Mouse (Mus musculus) ES-Bruce4 (cell line): ENCODE data around the gene Gm44973. TPM values are rescaled to one million over a fixed set of nuclear protein-coding genes. Genes with fewer than 3 reads are reported as not detected.

Source experiments
- H3K27ac ChIP-seq: 2 replicates; pipeline ENCODE4 v1.5.1; 2012; ENCODE audit warnings: low read length, inconsistent platforms; ENCODE audit not compliant: insufficient read depth
- H3K27me3 ChIP-seq: 2 replicates; pipeline ENCODE4 v1.6.1; 2012; ENCODE audit warnings: mild to moderate bottlenecking, low read length, inconsistent platforms; ENCODE audit not compliant: control insufficient read depth, poor library complexity, insufficient read depth, severe bottlenecking
- H3K36me3 ChIP-seq: 2 replicates; pipeline ENCODE4 v1.6.1; 2012; ENCODE audit warnings: inconsistent platforms, mild to moderate bottlenecking, low read length, moderate library complexity; ENCODE audit not compliant: control insufficient read depth, poor library complexity, insufficient read depth, severe bottlenecking
- H3K4me1 ChIP-seq: one replicate; pipeline ENCODE4 v1.8.1; 2011; ENCODE audit warnings: low read length; ENCODE audit not compliant: control insufficient read depth, insufficient read depth
- H3K4me3 ChIP-seq: 2 replicates; pipeline ENCODE4 v1.5.1; 2011; ENCODE audit warnings: low read depth, mild to moderate bottlenecking, low read length
- H3K9ac ChIP-seq: 2 replicates; pipeline ENCODE4 v1.6.1; 2012; ENCODE audit warnings: low read depth, mild to moderate bottlenecking, inconsistent platforms; ENCODE audit not compliant: poor library complexity, severe bottlenecking
- H3K9me3 ChIP-seq: replicated peaks from 2 replicates; pipeline ENCODE4 v1.6.1; 2012; ENCODE audit warnings: mild to moderate bottlenecking, low read length, inconsistent platforms; ENCODE audit not compliant: control insufficient read depth, poor library complexity, insufficient read depth, severe bottlenecking
- CTCF ChIP-seq: IDR thresholded peaks from one replicate; pipeline ENCODE4 v1.8.1; 2011; ENCODE audit warnings: low read depth, low read length
- EP300 ChIP-seq: IDR thresholded peaks from 2 replicates; pipeline ENCODE4 v1.6.1; 2011; ENCODE audit warnings: low read depth, low read length; ENCODE audit not compliant: insufficient read depth
- POLR2A ChIP-seq: IDR thresholded peaks from one replicate; pipeline ENCODE4 v1.8.1; 2011; ENCODE audit warnings: low read length; ENCODE audit not compliant: insufficient read depth
- polyA plus RNA-seq: library from polyadenylated mRNA; stranded (reverse); fragments of >200 nt; gene quantifications from 2 replicates; pipeline ENCODE4 v1.2.4, GENCODE M21; 2011; ENCODE audit warnings: low read depth; ENCODE audit not compliant: missing spikeins, insufficient read depth, insufficient read length

Gene Gm44973
- polyA plus RNA-seq, 1 experiment: not detected

DNA sequence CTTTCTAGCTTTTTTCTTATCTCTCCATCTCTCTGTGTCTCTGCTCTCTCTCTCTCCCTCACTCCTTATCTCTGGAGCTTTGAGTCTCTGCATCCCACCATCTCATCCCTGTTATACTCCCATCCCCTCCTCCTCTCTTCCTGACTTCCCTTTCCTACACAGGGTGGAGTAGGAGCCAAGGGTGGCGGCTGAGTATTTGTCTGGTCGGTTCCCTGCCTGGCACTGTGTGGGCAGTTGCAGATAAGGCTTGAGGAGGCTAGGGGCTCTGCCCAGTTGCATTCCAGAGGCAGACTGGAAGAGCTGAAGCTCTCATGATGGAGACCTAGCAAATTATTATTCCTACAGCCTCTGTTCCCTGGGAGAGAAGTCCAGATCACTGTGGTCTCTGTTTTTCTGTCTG, 27.0 kb upstream of the Gm44973 start:
- Histone ChIP-seq H3K36me3 (no peaks in the 10 kb centered on the region), H3K4me3 (no peak overlapping the region), H3K27ac (no peak overlapping the region), H3K27me3 (no peaks in the 10 kb centered on the region), H3K4me1 (no peaks in the 10 kb centered on the region), H3K9ac (no peak overlapping the region), H3K9me3 (no peaks in the 10 kb centered on the region)
- TF ChIP-seq CTCF (no peak), POLR2A (no peak), EP300 (no peak)

DNA sequence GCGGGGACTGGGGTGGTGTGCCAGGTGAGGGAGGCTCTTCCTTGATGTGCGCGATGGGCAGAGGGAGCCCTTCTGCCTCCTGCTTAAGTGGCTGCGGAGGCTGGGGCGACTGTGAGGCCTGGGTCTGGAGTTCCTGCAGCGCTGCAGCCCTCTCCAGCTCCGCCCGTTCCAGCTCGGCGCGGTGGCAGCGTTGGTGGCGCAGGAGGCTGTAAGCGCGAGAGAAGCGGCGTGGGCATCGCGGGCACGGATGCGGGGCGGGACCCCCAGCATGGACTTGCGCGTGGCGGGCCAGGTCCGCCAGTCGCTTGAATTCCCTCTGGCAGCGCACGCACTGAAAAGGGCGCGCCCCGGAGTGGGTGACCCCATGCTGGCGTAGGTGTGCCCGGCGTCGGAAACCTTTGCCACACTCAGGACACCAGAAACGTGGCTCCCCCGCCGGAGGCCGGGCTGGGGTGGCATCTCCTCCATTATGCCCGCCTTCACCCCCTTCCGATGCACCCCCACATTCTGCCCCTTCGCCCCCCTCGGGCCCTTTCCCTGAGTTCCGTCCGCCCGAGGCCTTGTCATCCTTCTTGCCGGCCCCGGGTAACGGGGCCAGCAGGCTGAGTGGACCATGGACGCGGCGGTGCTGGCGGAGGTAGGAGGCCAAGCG, 21.8 kb upstream of the Gm44973 start:
- Histone ChIP-seq H3K4me3 (peak overlapping the region; percentile 54), H3K27me3 (no peaks in the 10 kb centered on the region; the same call in 1 of the 2 replicates), H3K9ac (peak overlapping the region; percentile 15; the same call in 1 of the 2 replicates), H3K36me3 (no peaks in the 10 kb centered on the region), H3K27ac (no peak overlapping the region), H3K4me1 (no peaks in the 10 kb centered on the region), H3K9me3 (no peaks in the 10 kb centered on the region)
- TF ChIP-seq POLR2A (no peak), CTCF (no peak), EP300 (no peak)

DNA sequence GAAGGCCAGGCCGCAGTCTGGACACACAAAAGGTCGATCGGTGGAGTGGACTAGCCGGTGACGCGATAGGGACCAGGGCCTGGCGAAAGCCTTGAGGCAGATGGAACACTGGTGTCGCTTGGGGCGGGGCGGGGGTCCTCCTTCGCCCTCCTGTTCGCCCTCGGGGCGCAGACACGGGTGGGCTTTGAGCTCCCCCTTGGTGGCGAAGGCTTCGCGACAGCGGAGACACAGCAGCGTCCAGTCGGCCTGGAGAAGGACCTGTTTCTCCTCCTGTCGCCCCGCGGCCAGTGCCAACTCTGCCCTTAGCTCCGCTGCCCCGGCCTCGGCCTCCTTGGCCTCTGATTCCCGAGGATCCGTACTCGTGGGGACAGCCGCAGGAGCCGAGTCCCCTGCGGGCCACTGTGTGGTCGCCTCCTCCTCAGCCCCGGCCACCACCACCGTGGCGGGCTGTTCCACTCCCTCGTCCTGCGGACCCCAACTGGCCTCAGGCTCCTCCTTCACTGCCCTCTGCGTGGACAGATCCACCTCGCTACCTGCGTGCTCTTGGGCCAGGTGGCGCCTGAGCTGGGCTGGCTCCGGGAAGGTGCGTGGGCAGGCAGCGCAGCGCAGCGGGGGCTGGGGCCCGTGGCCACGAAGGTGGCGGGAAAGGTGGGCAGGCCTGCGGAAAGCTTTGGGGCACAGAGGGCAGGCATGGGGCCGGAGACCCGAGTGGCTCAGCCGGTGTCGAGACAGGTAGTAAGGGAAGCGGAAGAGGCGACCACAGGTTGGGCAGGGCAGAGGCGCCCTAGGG, 21.1 kb upstream of the Gm44973 start:
- H3K9ac ChIP-seq: peak overlapping the region; percentile 15; the same call in 1 of the 2 replicates
- H3K27me3 ChIP-seq: no peaks in the 10 kb centered on the region; the same call in 1 of the 2 replicates
- H3K4me3 ChIP-seq: peak overlapping the region; percentile 54
- no peaks in the 10 kb centered on the region for H3K4me1 ChIP-seq
- no peaks in the 10 kb centered on the region for H3K36me3 ChIP-seq
- no peak for TF ChIP-seq CTCF
- no peak for TF ChIP-seq EP300
- TF ChIP-seq POLR2A: no peak
- no peaks in the 10 kb centered on the region for H3K9me3 ChIP-seq
- no peak overlapping the region for H3K27ac ChIP-seq

DNA sequence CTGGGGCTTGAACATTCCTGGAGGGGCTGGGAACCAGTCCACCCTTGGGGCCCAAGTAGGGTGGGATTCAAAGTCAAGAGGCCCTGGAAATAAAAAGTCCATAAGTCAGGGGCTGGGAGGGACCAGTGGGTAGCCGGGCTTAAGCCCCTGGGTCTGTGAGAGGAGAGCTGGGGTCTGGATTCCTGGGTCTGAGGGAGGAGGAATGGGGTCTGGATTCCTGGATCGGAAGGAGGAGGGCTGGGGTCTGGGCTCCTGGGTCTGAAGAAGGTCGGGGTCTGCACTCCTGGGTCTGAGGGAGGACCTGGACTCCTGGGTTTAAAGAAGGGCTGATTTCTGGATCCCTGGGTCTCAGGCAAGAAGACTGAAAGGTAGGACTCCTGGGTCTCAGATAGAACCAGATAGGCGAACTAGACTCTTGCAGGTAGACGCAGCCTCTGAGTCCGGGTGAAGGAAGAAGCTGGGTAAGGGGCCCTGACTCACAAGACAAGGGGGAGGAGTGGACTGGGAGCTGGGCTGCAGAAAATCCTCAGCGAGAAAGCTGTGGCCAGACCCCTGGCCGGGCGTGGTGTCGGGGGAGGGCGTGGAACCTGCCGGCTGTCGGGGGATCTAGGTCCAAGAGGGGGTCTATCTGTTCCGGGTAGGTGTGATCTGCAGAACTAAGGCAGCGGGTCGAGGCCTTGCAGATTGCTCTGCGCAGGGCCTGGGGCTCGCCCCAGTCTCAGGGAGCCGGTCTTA, 19.9 kb upstream of the Gm44973 start:
- Histone ChIP-seq H3K36me3 (no peaks in the 10 kb centered on the region), H3K4me3 (peak overlapping the region; percentile 92), H3K27me3 (no peaks in the 10 kb centered on the region; the same call in 1 of the 2 replicates), H3K27ac (no peak overlapping the region), H3K9ac (peak overlapping the region; percentile 73), H3K4me1 (no peaks in the 10 kb centered on the region), H3K9me3 (no peaks in the 10 kb centered on the region)
- TF ChIP-seq EP300 (no peak), CTCF (no peak), POLR2A (no peak)

DNA sequence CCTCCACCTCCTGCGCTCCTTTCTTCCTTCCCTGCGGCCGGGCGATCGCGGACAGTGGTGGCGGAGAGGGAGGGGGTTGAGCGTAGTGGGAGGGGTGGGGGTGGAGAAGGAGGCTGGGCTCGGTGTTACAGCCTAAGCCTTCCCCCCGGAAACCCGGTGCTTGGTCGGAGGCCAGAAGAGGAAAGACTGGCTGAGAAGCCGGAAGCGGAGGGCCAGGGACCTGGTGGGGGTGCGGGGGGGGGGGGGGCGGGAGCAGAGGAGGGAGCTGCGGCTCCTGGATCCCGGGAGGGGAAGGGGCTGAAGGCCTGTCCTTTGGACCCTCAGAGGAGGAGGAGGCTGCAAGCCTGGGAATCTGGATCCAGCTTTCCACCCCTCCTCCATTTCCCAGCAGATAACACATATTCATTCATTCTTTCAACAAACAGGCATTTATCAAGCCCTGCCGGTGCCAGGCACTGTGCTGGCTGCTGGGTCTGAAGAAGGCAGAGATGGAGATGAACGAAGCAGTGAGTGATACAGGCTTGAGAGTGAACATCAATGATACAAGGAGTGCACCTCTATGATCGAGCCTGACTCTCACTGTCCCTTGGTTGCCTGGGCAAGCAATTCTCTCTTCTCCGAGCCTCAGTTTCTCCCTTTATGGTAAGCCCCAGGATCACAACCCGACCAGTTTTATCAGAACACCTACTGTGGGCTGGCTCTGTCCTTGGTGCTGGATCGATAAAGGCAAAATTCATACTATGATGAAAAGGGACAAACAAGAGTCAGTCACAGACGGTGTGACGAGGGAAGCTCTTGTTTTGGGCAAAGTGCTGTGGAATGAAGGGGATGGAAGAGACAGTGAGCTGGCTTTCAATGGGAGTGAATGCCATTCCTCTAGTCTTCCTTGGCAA, 19.0 kb upstream of the Gm44973 start, which contains the start of gene Zfp579:
Gene Zfp579 (minus strand): TSS at position 156 of the 893 bp plus-strand sequence.
- Histone ChIP-seq H3K27me3 (no peaks in the 10 kb centered on the region; the same call in 1 of the 2 replicates), H3K4me3 (peak within 1 kb of the TSS; percentile 92), H3K9ac (peak within 1 kb of the TSS; percentile 73), H3K36me3 (no peaks in the 10 kb centered on the region), H3K4me1 (no peaks in the 10 kb centered on the region), H3K9me3 (no peaks in the 10 kb centered on the region), H3K27ac (no peak within 1 kb of the TSS)
- TF ChIP-seq POLR2A (peak; percentile 13), CTCF (no peak), EP300 (0 out of 2 replicates have a peak, but pooled peaks have one; percentile 15)
